Mouse (Mus musculus) T-helper 17 cell (primary cell): ENCODE data around the gene Ndufs3.

Experiments used
- in situ Hi-C, 2 experiments: fragments of 300-600 bp; cut with MboI, MseI; formaldehyde crosslinking; loops; 1 replicate in 1 of 2; 2 replicates in 1 of 2; pipeline ENCODE4 v1.15.1; 2025; ENCODE audit warnings: high pct_unique_total_duplicates in 2 of 2

Ndufs3 gene

DNA sequence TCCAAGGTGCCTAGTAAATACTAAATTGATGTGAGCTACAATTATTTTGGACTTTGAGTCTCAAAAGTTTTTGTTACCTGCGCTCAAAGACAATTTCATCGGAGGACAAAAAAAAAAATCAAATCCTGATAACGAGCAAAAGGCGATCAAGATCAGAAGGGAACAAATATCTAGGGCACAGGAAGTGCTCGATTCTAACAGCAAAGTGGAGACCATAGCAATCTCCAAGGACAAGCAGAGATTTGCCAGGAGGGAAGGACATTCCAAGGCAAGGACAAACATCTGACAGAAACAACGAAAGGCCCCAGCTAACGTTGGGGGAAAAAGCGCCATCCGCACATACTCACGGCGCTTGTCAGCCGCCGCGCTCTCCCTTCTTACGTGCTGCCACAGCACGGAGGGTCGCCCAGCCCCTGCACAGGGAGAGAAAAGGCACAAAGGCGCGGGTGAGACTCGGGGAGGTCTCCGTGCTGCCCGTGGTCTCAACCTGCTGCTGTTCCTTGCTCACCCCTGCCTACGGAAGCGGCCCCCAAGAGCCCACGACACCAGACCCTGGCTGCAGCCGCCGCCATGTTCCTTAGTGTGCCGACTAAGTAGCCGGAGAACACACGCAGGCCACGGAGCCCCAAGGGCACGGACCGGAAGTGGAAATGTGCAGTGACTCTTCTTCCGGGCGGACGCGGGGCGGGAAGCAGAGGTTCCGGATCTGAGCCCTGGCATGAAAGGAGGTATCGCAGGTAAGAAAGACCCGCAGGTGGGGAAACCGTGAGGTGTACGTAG lies at the start of gene Ndufs3, which contains the start of gene Kbtbd4:
TSS of gene Ndufs3 (minus strand) at position 752 of the 780 bp plus-strand sequence.
TSS of gene Kbtbd4 (plus strand) at position 665 of the 780 bp plus-strand sequence.
- in situ Hi-C loops = no loop called here

GRCm38 (mm10) chr2:90953461-90953860 lies 48.8 kb upstream of the Ndufs3 start:
- in situ Hi-C loops = no loop called here

GRCm38 (mm10) chr2:90950582-90951194 lies 46.1 kb upstream of the Ndufs3 start:
- in situ Hi-C loops = no loop called here

DNA sequence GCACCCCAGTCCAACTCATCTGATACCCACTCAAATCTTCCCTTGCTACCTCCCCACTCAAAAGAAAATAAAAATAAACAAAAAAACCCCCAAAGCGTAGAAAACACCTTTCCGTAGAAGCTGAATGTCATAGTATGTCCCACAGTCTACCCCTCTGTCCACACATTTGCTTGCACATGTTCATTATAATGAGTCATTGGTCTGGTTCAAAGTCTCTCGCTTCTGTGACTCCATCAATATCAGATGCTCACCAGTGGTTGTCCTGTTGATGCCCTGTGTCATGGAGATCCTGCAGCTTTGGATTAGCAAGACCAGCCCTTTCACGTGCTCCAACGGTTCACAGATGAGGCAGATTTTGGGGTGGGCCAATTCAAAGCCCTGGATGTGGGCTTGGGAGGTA lies 45.5 kb upstream of the Ndufs3 start:
- in situ Hi-C loops = no loop called here

GRCm38 (mm10) chr2:90941744-90942143 lies 37.1 kb upstream of the Ndufs3 start:
- in situ Hi-C loops = no loop called here

DNA sequence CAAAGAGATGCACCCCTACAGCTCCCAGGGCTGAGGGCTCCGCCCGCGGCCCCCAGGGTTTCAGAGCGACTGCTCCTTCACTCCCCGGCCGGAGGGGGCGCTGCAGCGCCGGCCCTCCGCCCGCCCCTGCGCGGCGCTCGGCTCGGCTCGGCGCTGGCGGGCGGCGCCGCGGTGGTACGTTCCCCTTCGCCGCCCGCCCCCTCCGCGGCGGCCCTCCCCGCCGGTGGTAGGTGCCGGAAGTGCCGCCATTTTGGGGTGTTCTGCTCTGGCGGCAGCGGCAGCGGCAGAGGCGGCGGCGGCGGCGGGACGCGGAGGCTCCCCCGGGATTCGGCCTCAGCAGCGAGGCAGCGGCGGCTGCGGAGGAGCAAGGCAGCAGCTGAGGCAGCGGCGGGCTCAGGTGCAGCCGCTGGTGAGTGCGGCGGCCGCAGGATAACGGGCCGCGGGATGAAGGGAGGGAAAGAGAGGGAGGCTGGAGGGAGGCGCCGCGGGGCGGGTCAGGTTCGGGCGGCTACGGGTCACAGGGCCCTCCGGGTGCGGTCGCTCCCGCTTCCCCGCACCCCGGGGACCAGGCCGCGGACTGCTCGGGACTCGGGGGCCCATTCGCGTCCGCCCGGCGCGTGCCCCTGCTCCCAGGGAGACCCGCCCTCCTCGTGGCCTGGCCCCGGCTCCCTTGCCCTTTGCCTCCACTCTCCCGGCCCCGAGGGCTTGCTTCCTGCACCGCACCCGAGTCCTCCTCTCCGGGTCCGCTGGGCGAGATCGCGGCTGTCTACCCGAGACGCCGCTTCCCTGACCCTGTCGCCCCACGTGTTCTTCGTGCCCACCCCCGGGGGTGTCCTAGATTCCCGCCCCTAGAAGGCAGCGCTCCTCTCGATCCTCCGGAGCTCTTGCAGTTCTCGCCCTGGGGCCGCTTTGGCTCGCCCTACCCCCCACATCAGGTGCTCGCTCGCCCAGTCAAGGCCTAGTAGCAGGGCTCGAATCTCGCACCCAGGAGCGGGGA lies 35.9 kb upstream of the Ndufs3 start, which contains the start of gene Celf1:
TSS of gene Celf1 (plus strand) at position 150 of the 997 bp plus-strand sequence.
- in situ Hi-C loops = no loop called here

GRCm38 (mm10) chr2:90939750-90940149 lies 35.1 kb upstream of the Ndufs3 start:
- in situ Hi-C loops = loop anchor here in 1 of 2 experiments (5.0 kb wide), 1 partner anchor 82 kb away; no protein-coding TSS in a partner anchor

DNA sequence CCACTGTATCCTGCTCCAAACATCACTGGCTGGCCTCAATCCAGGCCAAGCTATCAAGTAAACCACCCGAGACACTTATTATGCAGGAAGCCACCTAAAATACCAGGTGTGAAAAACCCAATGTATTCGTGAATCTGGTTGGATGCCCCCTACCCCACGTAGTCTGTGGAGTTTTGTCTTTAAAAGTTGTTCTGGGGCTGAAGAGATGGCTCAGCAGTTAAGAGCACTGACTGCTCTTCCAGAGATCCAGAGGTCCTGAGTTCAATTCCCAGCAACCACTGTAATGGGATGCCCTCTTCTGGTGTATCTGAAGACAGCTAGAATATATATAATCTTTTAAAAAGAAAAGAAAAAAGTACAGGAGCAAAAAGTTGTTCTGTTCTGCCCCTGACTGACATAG lies 33.7 kb upstream of the Ndufs3 start:
- in situ Hi-C loops = loop anchor here in 1 of 2 experiments (5.0 kb wide), 1 partner anchor 81 kb away; no protein-coding TSS in a partner anchor

DNA sequence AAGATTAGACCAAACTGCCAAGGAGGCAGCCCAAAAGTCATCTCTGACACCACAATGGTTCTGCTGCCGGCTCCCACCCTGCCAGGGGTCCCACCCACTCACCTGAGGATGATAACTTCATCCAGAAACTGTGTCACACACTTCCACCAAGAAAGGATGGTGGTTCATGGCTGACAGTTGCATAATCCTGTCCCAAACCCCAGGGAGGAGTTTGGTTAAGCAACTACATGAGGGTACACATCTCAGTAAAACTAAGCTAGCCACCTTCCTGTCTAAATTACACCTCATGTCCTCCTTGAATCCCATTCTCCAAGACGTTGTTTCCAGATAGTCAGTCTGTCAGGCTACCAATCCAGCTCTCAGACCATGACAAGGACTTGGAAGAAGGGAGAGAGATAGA lies 27.6 kb upstream of the Ndufs3 start:
- in situ Hi-C loops = no loop called here

DNA sequence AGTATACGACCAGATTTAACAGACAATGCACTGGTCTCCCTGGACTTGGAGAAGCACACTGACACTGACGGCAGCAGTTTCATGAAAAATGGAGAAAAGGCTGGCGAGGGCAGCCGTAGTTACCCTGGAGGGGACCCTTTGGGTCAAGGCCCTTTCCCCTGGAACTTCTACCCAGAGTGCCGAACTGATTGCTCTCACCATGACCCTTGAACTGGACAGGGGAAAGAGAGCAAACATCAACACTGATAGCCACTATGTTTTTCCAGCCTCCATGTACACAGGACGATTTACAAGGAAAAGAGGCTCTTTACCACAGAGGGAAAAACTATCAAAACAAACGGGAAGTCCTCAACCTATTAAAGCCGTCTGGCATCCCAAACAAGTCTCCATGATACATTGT lies 27.2 kb upstream of the Ndufs3 start:
- in situ Hi-C loops = no loop called here

DNA sequence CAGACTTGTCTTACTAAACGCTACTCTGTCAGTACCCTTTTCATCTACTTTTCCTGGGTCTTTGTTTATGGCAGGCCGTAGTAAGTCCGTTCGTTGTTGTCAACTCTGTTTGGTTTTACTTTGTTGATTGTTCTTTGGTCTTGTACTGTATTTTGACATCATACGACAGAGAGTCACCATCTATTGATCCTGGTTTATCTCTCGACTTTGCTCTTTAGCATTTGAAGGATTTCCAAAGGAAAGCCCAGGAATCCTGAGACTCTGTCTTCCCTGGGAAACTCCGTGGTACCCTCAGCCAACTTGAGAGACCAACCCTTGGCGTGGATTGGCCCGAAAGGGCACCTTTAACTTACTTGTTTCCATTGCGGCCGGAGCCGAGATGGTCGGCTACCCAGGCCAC lies 23.9 kb upstream of the Ndufs3 start:
- in situ Hi-C loops = no loop called here

DNA sequence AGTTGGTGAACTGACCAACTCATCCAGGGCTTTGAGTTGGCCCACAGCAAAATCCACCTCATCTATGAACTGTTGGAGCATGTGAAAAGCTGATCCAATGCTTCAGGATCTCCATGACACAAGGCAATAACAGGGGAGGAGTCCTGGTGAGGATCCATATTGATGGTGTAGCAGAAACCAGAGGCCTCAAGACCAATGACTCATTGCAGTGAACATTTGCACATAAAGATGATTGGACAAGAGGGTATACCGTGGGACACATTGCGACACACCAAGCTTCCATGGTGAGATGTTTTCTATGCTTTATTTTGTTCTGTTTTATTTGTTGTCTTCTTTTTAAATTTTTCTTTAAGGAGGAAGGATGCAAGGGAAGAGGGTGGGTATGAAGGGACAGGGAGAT lies 18.0 kb upstream of the Ndufs3 start:
- in situ Hi-C loops = no loop called here

DNA sequence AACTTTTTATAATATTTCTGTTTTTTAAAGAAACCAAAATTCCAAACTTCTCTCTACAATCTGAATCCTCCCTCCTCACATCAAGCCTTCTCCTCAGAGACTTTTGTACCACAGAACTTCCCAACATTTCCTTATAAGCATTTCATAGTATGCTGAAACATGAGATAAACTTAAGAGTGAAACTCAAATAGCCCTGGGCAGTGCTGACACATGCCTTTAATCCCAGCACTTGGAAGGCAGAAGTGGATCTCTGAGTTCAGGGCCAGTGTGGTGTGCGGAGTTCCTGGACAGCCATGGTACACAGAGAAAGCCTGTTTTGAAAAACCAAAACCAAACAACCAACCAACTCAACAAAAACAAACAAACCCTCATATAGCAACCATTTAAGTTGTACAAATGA lies 16.6 kb upstream of the Ndufs3 start:
- in situ Hi-C loops = no loop called here

DNA sequence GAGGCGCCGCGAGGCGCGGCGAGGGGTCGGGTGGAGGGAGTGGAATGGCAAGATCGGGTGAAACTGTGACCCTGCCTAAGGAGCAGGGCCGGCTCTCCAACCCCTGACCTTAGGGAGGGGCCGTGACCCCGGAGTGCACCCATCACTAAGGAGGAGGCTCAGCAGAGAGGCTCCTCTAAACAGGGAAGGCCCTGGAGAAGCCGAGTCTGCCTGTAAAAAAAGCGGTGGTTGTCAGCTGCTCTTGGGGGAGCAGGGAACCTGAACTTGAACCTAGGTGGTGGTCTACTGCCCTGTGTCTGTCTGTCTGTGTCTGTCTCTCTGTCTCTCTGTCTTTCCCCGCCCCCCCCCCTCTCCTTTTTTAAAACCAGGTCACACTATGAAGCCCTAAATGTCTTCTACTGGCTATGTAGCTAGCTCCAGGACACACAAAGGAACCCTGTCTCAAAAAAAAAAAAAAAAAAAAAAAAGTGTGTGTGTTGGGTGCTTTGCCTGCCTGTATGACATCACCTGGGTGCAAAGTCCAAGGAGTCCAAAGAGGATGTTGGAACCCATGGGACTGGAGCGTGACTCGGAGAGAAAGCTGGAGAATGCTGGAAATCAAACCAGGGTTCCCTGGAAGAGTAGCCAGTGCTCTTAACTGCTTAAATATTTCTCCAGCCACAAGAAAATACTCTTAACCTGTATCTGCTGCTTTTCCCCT lies 13.5 kb upstream of the Ndufs3 start:
- in situ Hi-C loops = no loop called here

- in situ Hi-C loops = no loop called here
Measured at GRCm38 (mm10) chr2:90917233-90917998, 12.8 kb upstream of the Ndufs3 start.

GRCm38 (mm10) chr2:90916560-90917232 lies 12.1 kb upstream of the Ndufs3 start:
- in situ Hi-C loops = no loop called here

DNA sequence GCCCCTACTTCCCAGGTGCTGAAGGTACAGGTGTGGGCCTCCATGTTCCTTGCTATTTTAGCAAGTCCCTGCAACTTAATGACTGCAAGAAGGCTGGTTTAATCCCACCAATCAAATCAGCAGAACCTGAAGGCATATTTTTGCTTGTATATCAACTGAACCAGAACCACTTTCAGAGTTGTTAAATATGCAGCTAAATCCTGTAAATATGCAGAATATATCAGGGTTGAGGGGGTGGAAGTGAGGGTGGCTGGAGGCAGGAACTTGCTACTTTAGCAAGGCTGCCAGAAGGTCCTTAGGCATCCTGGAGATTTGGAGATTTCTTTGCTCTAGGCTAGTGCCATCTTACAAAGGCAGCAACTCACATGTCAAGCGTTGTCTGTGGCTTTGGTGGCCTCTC lies 10.9 kb upstream of the Ndufs3 start:
- in situ Hi-C loops = no loop called here

GRCm38 (mm10) chr2:90913671-90914070 lies 9.0 kb upstream of the Ndufs3 start:
- in situ Hi-C loops = no loop called here

DNA sequence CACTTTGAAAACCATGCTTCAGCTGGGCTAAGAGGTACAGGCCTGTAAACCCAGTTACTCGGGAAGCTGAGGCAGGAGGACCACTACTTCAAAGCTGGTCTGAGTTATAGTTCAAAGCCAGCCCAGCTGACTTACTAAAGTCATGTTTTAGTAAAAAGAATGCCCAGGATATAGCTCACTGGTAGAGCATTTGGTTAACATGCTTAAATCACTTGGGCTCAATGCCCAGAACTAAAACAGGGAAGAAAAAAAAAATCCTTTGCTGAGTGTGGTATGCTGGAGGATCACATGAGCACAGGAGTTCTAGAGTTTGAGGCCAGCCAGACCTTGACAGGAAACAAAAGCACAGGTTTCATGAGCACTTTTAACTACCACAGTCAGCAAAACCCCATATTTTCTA lies 7.0 kb upstream of the Ndufs3 start:
- in situ Hi-C loops = no loop called here

DNA sequence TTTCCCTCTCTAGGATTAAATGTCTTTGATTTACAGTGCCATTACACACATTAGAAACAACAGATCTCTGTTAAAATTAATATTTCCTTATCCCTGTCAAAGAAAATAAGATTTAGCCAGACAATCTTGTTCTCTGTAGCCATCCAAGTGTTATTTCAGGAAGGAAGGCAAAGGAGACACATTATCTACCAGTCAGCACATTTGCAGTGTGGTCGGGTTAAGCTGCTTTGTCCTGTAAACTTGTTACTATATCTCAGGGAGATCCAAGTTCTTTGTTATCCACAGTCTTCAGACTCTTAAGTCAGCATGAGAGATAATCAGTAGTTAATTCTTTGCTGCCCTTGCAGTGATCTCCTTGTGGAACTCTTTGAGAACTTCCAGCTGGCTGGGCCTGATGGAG lies 6.2 kb upstream of the Ndufs3 start:
- in situ Hi-C loops = no loop called here
